Mouse (Mus musculus) adrenal gland (tissue): ENCODE results near the gene Tmem60.

Source experiments
- intact Hi-C: fragments of 180-260 bp; cut with DNase I; formaldehyde crosslinking; loops from one replicate; pipeline ENCODE4 v1.15.1; 2025

The Tmem60 gene

DNA sequence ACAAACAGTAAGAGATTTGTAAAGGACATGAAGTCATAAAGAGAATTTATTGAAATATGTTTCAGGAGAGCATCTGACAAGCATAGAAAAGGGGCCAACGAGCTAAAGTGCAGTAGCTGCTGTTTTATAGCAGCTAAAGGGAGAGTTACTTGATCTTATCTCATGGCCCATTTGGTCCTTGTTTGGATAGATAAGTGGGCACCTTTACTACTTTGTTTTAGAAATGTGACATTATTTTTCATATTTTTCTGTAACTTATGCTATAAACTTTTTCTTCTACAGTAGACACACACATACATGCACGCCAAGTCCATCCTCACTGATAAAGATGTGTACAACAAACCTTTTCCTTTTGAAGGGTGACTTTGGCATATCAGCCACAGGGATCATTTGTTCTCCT lies 23.4 kb downstream of the Tmem60 start:
- intact Hi-C loops, result no loop called here

DNA sequence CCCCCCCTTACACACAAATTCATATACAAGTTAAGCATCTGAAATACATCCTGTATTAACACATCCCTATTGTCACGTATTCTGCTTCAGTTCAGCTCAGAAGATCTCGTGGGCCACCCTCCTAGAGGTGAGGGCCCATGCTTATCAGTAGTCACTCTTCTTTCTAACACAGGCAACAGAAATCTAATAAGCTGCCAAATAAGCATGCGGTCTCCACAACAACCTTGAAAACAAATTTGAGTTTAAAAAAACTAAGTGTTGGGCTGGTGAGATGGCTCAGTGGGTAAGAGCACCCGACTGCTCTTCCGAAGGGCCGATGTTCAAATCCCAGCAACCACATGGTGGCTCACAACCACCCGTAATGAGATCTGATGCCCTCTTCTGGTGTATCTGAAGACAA lies 24.2 kb downstream of the Tmem60 start:
- intact Hi-C loops, result no loop called here

DNA sequence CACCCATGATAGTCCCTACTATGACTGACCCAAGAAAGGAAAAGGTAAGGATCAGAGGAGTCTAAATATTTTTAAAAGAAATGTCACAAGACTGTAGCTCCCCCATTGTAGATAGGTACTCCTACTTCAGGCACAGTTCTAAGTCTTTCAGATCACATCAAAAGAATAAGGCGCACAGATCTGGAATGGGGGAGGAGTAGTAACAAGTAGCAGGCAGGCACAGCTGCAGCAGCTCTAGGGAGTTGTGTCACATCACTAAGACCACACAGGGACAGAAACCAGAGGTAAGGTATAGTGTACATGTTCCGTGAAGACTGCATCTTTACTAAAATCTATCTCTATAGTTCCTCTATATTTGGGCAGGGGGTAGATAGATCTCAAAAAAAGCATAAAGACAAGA lies 29.8 kb downstream of the Tmem60 start:
- intact Hi-C loops, result loop anchor here (5.0 kb wide), 2 partner anchors 41 to 56 kb away; no protein-coding TSS in a partner anchor

DNA sequence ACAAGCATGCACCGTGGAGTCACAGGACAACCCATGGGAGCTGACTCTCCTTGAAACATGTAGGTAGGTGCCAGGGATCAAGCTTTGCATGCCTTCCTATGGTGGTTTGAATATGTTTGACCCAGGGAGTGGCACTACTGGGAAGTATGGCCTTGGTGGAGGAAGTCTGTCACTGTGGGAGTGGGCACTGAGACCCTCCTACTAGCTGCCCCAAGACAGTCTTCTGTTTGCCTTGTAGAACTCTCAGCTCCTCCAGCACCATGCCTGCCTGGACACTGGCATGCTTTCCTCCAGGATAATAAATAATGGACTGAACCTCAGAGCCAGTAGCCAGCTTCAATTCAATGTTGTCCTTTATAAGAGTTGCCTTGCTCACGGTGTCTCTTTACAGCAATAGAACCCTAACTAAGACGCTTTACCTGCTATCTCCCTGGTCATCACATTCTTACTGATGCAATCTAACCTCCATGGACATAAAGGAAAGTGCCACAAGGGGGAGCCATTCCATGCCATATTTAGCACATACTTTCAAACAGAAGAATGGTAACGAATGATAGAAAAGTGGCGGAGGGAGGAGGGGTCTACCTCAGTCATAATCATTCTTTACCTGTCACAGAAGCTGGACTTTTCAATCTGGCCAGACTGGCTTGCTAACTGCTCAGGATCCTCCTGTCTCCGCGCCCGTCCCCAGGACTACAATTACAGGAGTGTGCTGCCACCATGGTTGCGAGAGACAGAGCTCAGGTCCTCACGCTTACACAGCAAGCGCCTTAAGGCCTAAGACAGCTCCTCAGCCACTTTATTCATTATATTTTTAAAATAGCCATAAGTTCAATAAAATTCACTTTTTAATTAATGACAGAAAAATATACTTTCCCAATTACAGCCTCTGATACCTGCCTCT lies 31.6 kb downstream of the Tmem60 start:
- intact Hi-C loops, result loop anchor here (5.0 kb wide), 2 partner anchors 39 to 54 kb away; no protein-coding TSS in a partner anchor

- intact Hi-C loops, result no loop called here
Measured at GRCm38 (mm10) chr5:20918967-20919366, 37.0 kb downstream of the Tmem60 start.

DNA sequence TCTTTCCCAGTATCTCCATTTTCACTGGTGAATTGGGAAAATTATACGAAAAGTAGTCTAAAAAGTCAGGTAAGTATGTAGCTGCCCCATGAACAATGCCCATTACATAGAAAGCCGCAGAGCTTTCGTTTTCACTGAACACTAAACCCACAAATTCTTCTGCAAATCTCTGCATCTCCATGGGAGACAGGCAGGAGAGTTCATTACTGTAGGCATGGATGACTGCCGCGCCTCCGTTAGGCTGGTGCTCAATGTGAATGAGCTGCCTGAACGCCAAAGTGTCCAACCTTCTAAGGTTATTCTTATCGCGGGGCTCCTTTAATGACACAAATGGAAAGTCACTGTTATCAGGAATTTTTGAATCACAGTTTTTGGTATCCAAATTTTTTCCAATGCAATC lies 37.6 kb downstream of the Tmem60 start:
- intact Hi-C loops, result no loop called here

GRCm38 (mm10) chr5:20924608-20925007 lies 42.6 kb downstream of the Tmem60 start:
- intact Hi-C loops, result no loop called here

DNA sequence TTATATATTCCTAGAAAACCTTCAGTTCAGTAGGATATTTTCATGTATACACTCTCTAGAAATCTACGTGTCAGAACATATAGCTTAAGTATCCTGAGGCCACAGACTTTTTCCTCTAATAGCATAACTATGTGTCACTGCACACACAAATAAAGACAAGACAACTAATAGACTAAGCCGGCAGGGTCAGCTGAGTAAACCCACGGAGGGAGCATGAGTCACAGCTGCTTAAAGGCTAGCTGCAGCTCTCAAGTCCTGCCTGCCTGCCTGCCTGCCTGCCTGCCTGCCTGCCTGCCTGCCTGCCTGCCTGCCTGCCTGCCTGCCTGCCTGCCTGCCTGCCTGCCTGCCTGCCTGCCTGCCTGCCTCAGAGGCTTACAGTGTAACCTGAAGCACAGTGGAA lies 43.5 kb downstream of the Tmem60 start:
- intact Hi-C loops, result no loop called here

GRCm38 (mm10) chr5:20929669-20930151 lies 47.7 kb downstream of the Tmem60 start:
- intact Hi-C loops, result no loop called here

DNA sequence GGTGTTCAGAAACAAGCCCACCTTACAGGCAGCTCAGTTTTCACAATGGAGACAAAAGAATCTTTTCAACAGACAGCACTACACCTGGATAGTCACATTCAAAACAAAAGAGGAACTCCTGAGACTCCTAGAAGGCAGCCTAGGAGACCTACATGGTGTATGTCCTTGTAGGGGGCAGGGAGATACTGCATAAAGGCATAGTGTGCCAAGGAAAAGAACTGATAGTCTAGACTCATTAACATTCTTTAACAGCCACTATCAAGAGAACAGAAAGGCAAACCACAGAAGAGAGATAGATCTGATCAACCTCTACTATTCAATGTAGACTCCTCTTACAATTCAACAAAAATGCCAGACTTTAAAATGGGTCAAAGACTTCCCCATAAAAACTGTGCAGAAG lies 48.4 kb downstream of the Tmem60 start:
- intact Hi-C loops, result no loop called here

DNA sequence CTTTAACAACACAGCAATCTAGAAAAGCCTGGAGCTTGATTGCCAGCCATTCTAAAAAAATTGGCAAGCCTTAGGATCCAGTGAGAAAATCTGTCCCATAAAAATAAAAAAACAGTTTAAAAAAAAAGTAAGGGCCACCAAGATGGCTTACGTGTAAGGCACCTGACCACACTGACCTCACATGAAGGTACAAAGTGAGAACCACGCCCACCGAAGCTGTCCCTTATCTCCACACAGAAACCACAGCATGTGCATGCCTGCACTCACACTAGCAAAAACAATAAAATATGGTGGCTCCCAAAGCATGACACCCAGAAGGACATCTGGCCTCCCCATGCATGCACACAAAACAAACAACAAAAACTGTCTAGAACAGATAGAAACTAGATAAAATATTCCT lies 49.3 kb downstream of the Tmem60 start:
- intact Hi-C loops, result no loop called here

DNA sequence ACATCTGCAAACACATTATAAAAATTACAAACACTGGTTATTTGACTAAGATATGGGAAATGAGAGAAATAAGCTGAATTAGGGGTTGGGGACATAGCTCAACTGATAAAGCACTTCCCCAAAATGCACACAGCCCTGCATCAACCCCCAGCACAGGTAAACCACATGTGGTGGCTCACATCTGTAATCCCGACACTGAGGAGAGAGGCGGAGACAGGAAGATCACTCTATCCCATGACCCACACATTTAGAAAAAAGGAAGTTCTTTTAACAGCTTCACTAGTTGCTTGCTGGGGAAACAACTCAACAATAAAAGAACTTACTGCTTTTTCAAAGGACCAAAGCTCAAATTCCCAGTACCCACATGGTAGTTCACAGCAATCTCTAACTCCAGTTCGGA lies 50.6 kb downstream of the Tmem60 start:
- intact Hi-C loops, result no loop called here

- intact Hi-C loops, result no loop called here
Measured at GRCm38 (mm10) chr5:20935934-20936333, 53.9 kb downstream of the Tmem60 start.
